Mouse (Mus musculus): ENCODE measurements at regions not wholly inside any gene's neighbourhood (a gene's known extent, or its start where the extent isn't known, plus 50 kb on each side); places are given as distances from the start of the nearest gene placed in this dataset.
A peak's percentile ranks its signal among the peaks of the same experiment; 100 is the strongest.

GRCm38 (mm10) chr12:117450106-117450505 is 66.2 kb upstream of the Rapgef5 start:
- H3K36me3 ChIP-seq (ENCODE audit: control insufficient read depth, insufficient read depth, low read length), result no peaks in the 10 kb centered on the region
- H3K4me1 ChIP-seq (ENCODE audit: control insufficient read depth, insufficient read depth, low read length), result peaks cover 2% of the 10 kb centered on the region
- H3K4me3 ChIP-seq (ENCODE audit: control insufficient read depth, low read depth, low read length), result no peak overlapping the region
- H3K27me3 ChIP-seq (ENCODE audit: control insufficient read depth, insufficient read depth, low read length), result no peaks in the 10 kb centered on the region
- H3K27ac ChIP-seq (ENCODE audit: control insufficient read depth, insufficient read depth, low read depth, low read length), result no peak overlapping the region
- TF ChIP-seq CTCF (IDR thresholded peaks at IDR 0.05; ENCODE audit: control insufficient read depth, insufficient read depth, insufficient replicate concordance, low read depth, low read length), result no peak

- H3K27ac ChIP-seq (ENCODE audit: control insufficient read depth, insufficient read depth, low read depth, low read length), result no peak overlapping the region
- TF ChIP-seq CTCF (IDR thresholded peaks at IDR 0.05; ENCODE audit: control insufficient read depth, insufficient read depth, insufficient replicate concordance, low read depth, low read length) (no peak), POLR2A (IDR thresholded peaks at IDR 0.05; ENCODE audit: control insufficient read depth, low read depth, low read length) (no peak)
These were observed 65.4 kb upstream of the Rapgef5 start for GRCm38 (mm10) chr12:117450871-117451270.

GRCm38 (mm10) chr12:117451441-117451840 is 64.8 kb upstream of the Rapgef5 start:
- Histone ChIP-seq H3K27me3 (ENCODE audit: control insufficient read depth, insufficient read depth, low read length) (no peaks in the 10 kb centered on the region), H3K4me3 (ENCODE audit: control insufficient read depth, low read depth, low read length) (no peak overlapping the region)
- TF ChIP-seq CTCF (IDR thresholded peaks at IDR 0.05; ENCODE audit: control insufficient read depth, insufficient read depth, insufficient replicate concordance, low read depth, low read length), result peak; percentile 27; the same call in 1 of the 2 replicates
- TF ChIP-seq POLR2A (IDR thresholded peaks at IDR 0.05; ENCODE audit: control insufficient read depth, low read depth, low read length), result no peak

More at GRCm38 (mm10) chr12:117450871-117451270, 65.4 kb upstream of the Rapgef5 start:
- H3K27me3 ChIP-seq (ENCODE audit: control insufficient read depth, insufficient read depth, low read length), result no peaks in the 10 kb centered on the region
- H3K4me3 ChIP-seq (ENCODE audit: control insufficient read depth, low read depth, low read length), result no peak overlapping the region
- no peaks in the 10 kb centered on the region for H3K36me3 ChIP-seq (ENCODE audit: control insufficient read depth, insufficient read depth, low read length)
- peaks cover 2% of the 10 kb centered on the region for H3K4me1 ChIP-seq (ENCODE audit: control insufficient read depth, insufficient read depth, low read length)

GRCm38 (mm10) chr12:117455800-117456199 is 60.5 kb upstream of the Rapgef5 start:
- TF ChIP-seq POLR2A (IDR thresholded peaks at IDR 0.05; ENCODE audit: control insufficient read depth, low read depth, low read length) (no peak), CTCF (IDR thresholded peaks at IDR 0.05; ENCODE audit: control insufficient read depth, insufficient read depth, insufficient replicate concordance, low read depth, low read length) (no peak)
- no peak overlapping the region for H3K4me3 ChIP-seq (ENCODE audit: control insufficient read depth, low read depth, low read length)
- H3K4me1 ChIP-seq (ENCODE audit: control insufficient read depth, insufficient read depth, low read length), result no peaks in the 10 kb centered on the region
- H3K36me3 ChIP-seq (ENCODE audit: control insufficient read depth, insufficient read depth, low read length), result no peaks in the 10 kb centered on the region
- H3K27me3 ChIP-seq (ENCODE audit: control insufficient read depth, insufficient read depth, low read length), result no peaks in the 10 kb centered on the region
- no peak overlapping the region for H3K27ac ChIP-seq (ENCODE audit: control insufficient read depth, insufficient read depth, low read depth, low read length)

More at GRCm38 (mm10) chr12:117451441-117451840, 64.8 kb upstream of the Rapgef5 start:
- H3K36me3 ChIP-seq (ENCODE audit: control insufficient read depth, insufficient read depth, low read length), result no peaks in the 10 kb centered on the region
- H3K4me1 ChIP-seq (ENCODE audit: control insufficient read depth, insufficient read depth, low read length), result peaks cover 2% of the 10 kb centered on the region
- no peak overlapping the region for H3K27ac ChIP-seq (ENCODE audit: control insufficient read depth, insufficient read depth, low read depth, low read length)

DNA sequence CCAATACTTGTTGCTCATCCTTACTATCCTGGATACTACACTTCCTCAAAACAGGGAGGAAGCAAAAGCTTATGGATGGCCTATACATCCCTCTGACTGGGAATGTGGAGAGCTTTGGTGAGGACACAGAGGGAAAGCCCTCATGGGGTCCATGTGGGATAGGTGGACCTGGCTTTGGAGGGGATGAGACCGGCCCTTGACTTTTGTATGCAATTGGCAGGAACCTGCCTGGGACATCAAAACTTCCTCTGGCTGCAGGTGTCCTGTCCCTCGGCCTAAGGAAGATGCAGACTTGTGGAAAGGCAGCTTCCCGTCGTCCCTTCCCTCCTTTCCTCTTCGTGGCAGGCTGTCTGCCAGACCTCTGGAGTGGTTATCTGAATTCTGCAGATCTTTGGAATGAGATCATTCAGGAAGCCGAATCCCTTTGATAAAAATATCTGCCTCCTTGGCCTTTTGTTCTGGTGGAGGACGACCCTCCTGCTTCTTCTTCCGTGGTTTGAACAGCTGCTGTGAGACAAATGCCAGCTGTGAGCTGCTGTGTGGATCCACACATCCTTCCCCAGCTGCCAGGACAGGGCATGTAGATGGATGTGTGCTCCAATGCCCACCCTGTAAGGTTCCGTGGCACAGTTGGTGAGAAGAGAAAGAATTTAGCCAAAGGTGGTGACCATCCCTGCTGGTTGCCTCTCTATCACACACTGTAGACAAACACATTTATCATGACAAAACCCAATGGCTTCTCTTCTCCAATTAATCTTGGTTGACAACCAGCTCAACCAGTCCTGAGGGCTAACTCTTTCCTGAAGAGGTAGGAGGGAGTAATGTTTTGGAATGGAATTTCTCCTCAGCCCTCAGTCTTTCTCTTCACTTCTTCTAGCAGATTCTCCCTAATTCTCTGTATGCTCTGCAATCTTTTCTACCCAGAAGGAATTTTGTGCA is 57.9 kb upstream of the Rapgef5 start:
- H3K27ac ChIP-seq (ENCODE audit: control insufficient read depth, insufficient read depth, low read depth, low read length), result no peak overlapping the region

GRCm38 (mm10) chr12:117459541-117459940 is 56.7 kb upstream of the Rapgef5 start:
- no peaks in the 10 kb centered on the region for H3K27me3 ChIP-seq (ENCODE audit: control insufficient read depth, insufficient read depth, low read length)
- H3K4me1 ChIP-seq (ENCODE audit: control insufficient read depth, insufficient read depth, low read length), result no peaks in the 10 kb centered on the region
- H3K4me3 ChIP-seq (ENCODE audit: control insufficient read depth, low read depth, low read length), result no peak overlapping the region
- no peak overlapping the region for H3K27ac ChIP-seq (ENCODE audit: control insufficient read depth, insufficient read depth, low read depth, low read length)
- TF ChIP-seq POLR2A (IDR thresholded peaks at IDR 0.05; ENCODE audit: control insufficient read depth, low read depth, low read length) (no peak), CTCF (IDR thresholded peaks at IDR 0.05; ENCODE audit: control insufficient read depth, insufficient read depth, insufficient replicate concordance, low read depth, low read length) (no peak)
- no peaks in the 10 kb centered on the region for H3K36me3 ChIP-seq (ENCODE audit: control insufficient read depth, insufficient read depth, low read length)

More for the DNA sequence above, 57.9 kb upstream of the Rapgef5 start:
- no peaks in the 10 kb centered on the region for H3K36me3 ChIP-seq (ENCODE audit: control insufficient read depth, insufficient read depth, low read length)
- no peak for TF ChIP-seq POLR2A (IDR thresholded peaks at IDR 0.05; ENCODE audit: control insufficient read depth, low read depth, low read length)
- no peak for TF ChIP-seq CTCF (IDR thresholded peaks at IDR 0.05; ENCODE audit: control insufficient read depth, insufficient read depth, insufficient replicate concordance, low read depth, low read length)
- H3K4me1 ChIP-seq (ENCODE audit: control insufficient read depth, insufficient read depth, low read length), result no peaks in the 10 kb centered on the region
- no peaks in the 10 kb centered on the region for H3K27me3 ChIP-seq (ENCODE audit: control insufficient read depth, insufficient read depth, low read length)
- no peak overlapping the region for H3K4me3 ChIP-seq (ENCODE audit: control insufficient read depth, low read depth, low read length)

DNA sequence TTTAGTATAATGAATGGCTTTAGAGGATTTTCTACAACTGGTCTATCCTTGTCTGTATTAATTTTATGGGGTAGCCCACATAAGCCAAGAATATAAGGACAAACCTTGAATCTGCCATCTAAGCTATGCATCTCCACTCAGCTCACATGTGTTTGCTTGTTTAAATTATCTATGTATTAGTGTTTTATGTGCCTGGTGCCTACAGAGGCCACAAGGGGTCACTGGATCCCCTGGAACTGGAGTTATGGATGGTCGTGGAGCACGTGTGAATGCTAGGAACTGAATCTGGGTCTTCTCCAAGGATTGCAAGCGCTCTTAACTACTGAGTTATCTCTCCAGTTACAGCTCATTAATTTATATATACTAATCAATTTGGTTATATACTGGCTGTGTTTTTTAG is 51.1 kb upstream of the Rapgef5 start:
- TF ChIP-seq CTCF (IDR thresholded peaks at IDR 0.05; ENCODE audit: control insufficient read depth, insufficient read depth, insufficient replicate concordance, low read depth, low read length), result no peak
- no peak for TF ChIP-seq POLR2A (IDR thresholded peaks at IDR 0.05; ENCODE audit: control insufficient read depth, low read depth, low read length)
- H3K27ac ChIP-seq (ENCODE audit: control insufficient read depth, insufficient read depth, low read depth, low read length), result no peak overlapping the region
- no peaks in the 10 kb centered on the region for H3K4me1 ChIP-seq (ENCODE audit: control insufficient read depth, insufficient read depth, low read length)
- H3K27me3 ChIP-seq (ENCODE audit: control insufficient read depth, insufficient read depth, low read length), result no peaks in the 10 kb centered on the region
- no peak overlapping the region for H3K4me3 ChIP-seq (ENCODE audit: control insufficient read depth, low read depth, low read length)
- no peaks in the 10 kb centered on the region for H3K36me3 ChIP-seq (ENCODE audit: control insufficient read depth, insufficient read depth, low read length)
